Mouse (Mus musculus): ENCODE data around the gene Chsy1.

The Chsy1 gene

GRCm38 (mm10) chr7:66108961-66109854 is at the start of gene Chsy1:
Gene Chsy1, plus strand, starts transcription at chr7:66109515.
- peak; percentile 96 for DNase-seq (ENCODE audit: low read depth, low spot score)

- DNase-seq (ENCODE audit: low read depth, low spot score), result peak; percentile 89
These were observed 49.0 kb upstream of the Chsy1 start for GRCm38 (mm10) chr7:66060066-66060956.

GRCm38 (mm10) chr7:66061057-66061456 is 48.3 kb upstream of the Chsy1 start:
- no peak for DNase-seq (ENCODE audit: low read depth, low spot score)

GRCm38 (mm10) chr7:66076411-66076810 is 32.9 kb upstream of the Chsy1 start:
- DNase-seq (ENCODE audit: low read depth, low spot score), result no peak

GRCm38 (mm10) chr7:66079364-66080230 is 29.7 kb upstream of the Chsy1 start, which contains the start of gene Selenos:
Gene Selenos, plus strand, starts transcription at chr7:66079649.
- DNase-seq (ENCODE audit: low read depth, low spot score), result peak; percentile 99

- DNase-seq (ENCODE audit: low read depth, low spot score), result no peak
These were observed 29.1 kb upstream of the Chsy1 start for GRCm38 (mm10) chr7:66080231-66080613.

GRCm38 (mm10) chr7:66083757-66084156 is 25.6 kb upstream of the Chsy1 start:
- no peak for DNase-seq (ENCODE audit: low read depth, low spot score)

- no peak for DNase-seq (ENCODE audit: low read depth, low spot score)
These were observed 24.8 kb upstream of the Chsy1 start for GRCm38 (mm10) chr7:66084546-66084945.

- DNase-seq (ENCODE audit: low read depth, low spot score), result no peak
These were observed 21.7 kb upstream of the Chsy1 start for GRCm38 (mm10) chr7:66087652-66088051.

- DNase-seq (ENCODE audit: low read depth, low spot score), result no peak
These were observed 21.2 kb upstream of the Chsy1 start for GRCm38 (mm10) chr7:66088077-66088476.

GRCm38 (mm10) chr7:66090676-66091190 is 18.6 kb upstream of the Chsy1 start:
- DNase-seq (ENCODE audit: low read depth, low spot score), result no peak

GRCm38 (mm10) chr7:66091553-66091952 is 17.8 kb upstream of the Chsy1 start:
- no peak for DNase-seq (ENCODE audit: low read depth, low spot score)

GRCm38 (mm10) chr7:66092656-66093055 is 16.7 kb upstream of the Chsy1 start:
- DNase-seq (ENCODE audit: low read depth, low spot score), result no peak

GRCm38 (mm10) chr7:66094141-66094540 is 15.2 kb upstream of the Chsy1 start:
- DNase-seq (ENCODE audit: low read depth, low spot score), result no peak

GRCm38 (mm10) chr7:66098803-66099202 is 10.5 kb upstream of the Chsy1 start:
- no peak for DNase-seq (ENCODE audit: low read depth, low spot score)

- peak; percentile 68 for DNase-seq (ENCODE audit: low read depth, low spot score)
These were observed 7.4 kb upstream of the Chsy1 start for GRCm38 (mm10) chr7:66101866-66102265.

GRCm38 (mm10) chr7:66104531-66104930 is 4.8 kb upstream of the Chsy1 start:
- no peak for DNase-seq (ENCODE audit: low read depth, low spot score)

GRCm38 (mm10) chr7:66105771-66106170 is 3.5 kb upstream of the Chsy1 start:
- no peak for DNase-seq (ENCODE audit: low read depth, low spot score)

- DNase-seq (ENCODE audit: low read depth, low spot score), result no peak
These were observed 2.7 kb upstream of the Chsy1 start for GRCm38 (mm10) chr7:66106581-66107056.

- DNase-seq (ENCODE audit: low read depth, low spot score), result no peak
These were observed 2.1 kb upstream of the Chsy1 start for GRCm38 (mm10) chr7:66107206-66107605.

GRCm38 (mm10) chr7:66107930-66108329 is 1.4 kb upstream of the Chsy1 start:
- DNase-seq (ENCODE audit: low read depth, low spot score), result no peak
